Mouse (Mus musculus) lung, embryonic 16.5 days (tissue): ENCODE data around the gene C5ar2. TPM values are rescaled to one million over a fixed set of nuclear protein-coding genes. Genes with fewer than 3 reads are reported as not detected.

ENCODE experiments used
- ATAC-seq: fragments of 200-750 bp; cut with Nextera tagmentation; 2 replicates; pipeline ENCODE4 v1.8.0; 2017; ENCODE audit warnings: low read depth, mild to moderate bottlenecking, moderate library complexity
- H3K27ac ChIP-seq: fragments of 300-500 bp; sonication (generic); 2 replicates; pipeline ENCODE4 v1.5.1; 2014; ENCODE audit warnings: mild to moderate bottlenecking, control low read depth, low read length
- H3K27me3 ChIP-seq: fragments of 300-500 bp; sonication (generic); 2 replicates; pipeline ENCODE4 v1.6.1; 2014; ENCODE audit warnings: low read depth, low read length, mixed read lengths; ENCODE audit not compliant: control insufficient read depth, insufficient read depth
- H3K36me3 ChIP-seq: fragments of 300-500 bp; sonication (generic); 2 replicates; pipeline ENCODE4 v1.6.1; 2014; ENCODE audit warnings: low read length; ENCODE audit not compliant: control insufficient read depth, insufficient read depth
- H3K4me1 ChIP-seq: fragments of 300-500 bp; sonication (generic); replicated peaks from 2 replicates; pipeline ENCODE4 v1.6.1; 2014; ENCODE audit warnings: low read length, mixed read lengths; ENCODE audit not compliant: control insufficient read depth, insufficient read depth
- H3K4me2 ChIP-seq: fragments of 300-500 bp; sonication (generic); 2 replicates; pipeline ENCODE4 v1.6.1; 2014; ENCODE audit warnings: low read depth, low read length, control low read depth
- H3K4me3 ChIP-seq: fragments of 300-500 bp; sonication (generic); 2 replicates; pipeline ENCODE4 v1.5.1; 2014; ENCODE audit warnings: mild to moderate bottlenecking, low read length, control low read depth
- H3K9ac ChIP-seq: fragments of 300-500 bp; sonication (generic); 2 replicates; pipeline ENCODE4 v1.6.1; 2014; ENCODE audit warnings: low read length, control low read depth
- H3K9me3 ChIP-seq: fragments of 300-500 bp; sonication (generic); 2 replicates; pipeline ENCODE4 v1.6.1; 2016; ENCODE audit warnings: low read length; ENCODE audit not compliant: control insufficient read depth
- WGBS: fragments of 180-500 bp; shearing (Covaris S2); extraction: QIAGEN DNeasy Blood & Tissue Kit; methylation state at CpG from one replicate; pipeline ENCODE4 v1.1.7; 2014; 5-methylcytosine and 5-hydroxymethylcytosine counted together
- polyA plus RNA-seq: library from polyadenylated mRNA; unstranded; fragments of >200 nt; fragmentation: Nextera tagmentation; extraction: Ambion mirVana; gene quantifications from 2 replicates; pipeline ENCODE4 v1.2.1, GENCODE M21; 2015

The C5ar2 gene
- polyA plus RNA-seq, 1 experiment from 2014 or later, result 0.44 TPM

DNA sequence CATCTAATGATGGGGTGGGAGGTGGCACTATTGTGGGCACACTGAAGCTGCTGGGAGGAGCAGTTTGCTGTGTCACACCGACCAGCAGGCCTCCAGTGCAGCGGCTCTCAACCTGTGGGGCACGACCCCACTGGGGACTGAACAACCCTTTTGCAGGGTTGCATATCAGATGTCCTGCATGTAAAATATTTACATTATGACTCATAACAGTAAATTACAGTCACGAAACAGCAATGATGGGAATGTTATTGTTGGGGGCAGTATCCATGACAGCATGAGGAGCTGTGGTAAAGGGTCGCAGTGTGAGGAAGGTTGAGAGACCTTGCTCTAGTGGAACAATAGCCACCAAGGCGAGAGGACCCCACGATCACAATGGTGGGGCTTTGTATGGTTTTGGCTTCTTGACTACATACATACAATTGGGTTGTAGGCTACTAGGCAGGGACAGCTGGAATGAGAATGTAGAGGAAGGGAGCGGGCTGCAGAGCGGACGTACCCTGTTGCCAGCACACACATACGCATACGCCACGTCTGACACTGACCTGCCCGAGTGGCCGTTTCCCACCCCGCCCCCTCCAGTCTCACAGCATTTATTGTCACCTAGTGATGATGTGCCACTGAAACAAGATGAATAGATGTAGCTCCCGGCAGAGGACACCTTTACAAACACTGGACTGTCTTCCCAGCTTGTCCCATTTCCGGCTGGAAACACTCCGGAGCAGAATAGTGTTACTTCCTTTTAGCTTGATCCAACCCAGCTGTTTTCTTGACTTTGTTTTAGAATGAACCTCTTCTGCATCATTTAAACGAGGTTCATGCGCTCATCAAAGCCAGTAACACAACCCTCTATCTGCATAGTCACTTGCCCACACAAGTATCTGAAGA, 34.9 kb downstream of the C5ar2 start:
- no peak overlapping the region for H3K4me2 ChIP-seq
- H3K36me3 ChIP-seq, result peaks cover 11% of the 10 kb centered on the region
- no peak overlapping the region for H3K4me3 ChIP-seq
- WGBS, result 56% methylated on average over 21 of the region's 21 CpGs
- no peaks in the 10 kb centered on the region for H3K9me3 ChIP-seq
- H3K9ac ChIP-seq, result no peak overlapping the region
- peak overlapping the region; percentile 58 for H3K27ac ChIP-seq
- H3K4me1 ChIP-seq, result peaks cover 12% of the 10 kb centered on the region; the same call in 1 of the 2 replicates
- ATAC-seq, result peak; percentile 64
- no peaks in the 10 kb centered on the region for H3K27me3 ChIP-seq

DNA sequence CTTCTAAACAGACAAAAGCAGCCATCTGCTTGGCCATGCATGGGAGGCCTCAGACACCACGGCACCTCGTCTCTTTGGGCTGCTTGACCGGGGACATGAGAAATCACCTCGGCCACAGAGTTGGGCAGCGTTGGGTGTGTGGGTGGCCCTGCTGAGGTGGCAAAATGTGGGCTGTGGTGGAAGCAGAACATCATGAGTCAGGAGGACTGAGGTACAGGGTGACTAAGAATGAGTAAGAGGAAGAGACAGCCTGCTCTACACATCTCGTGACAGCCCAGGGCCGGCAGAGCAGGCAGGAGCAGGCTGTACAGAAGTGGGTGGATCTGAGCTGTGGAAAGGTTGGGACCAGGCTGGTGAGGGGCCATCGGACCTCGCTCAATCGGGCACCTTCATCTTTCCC, 36.5 kb downstream of the C5ar2 start:
- Histone ChIP-seq H3K27me3 (no peaks in the 10 kb centered on the region), H3K4me1 (peaks cover 12% of the 10 kb centered on the region; the same call in 1 of the 2 replicates), H3K27ac (no peak overlapping the region), H3K4me2 (no peak overlapping the region), H3K36me3 (peaks cover 5% of the 10 kb centered on the region), H3K9ac (no peak overlapping the region), H3K9me3 (no peaks in the 10 kb centered on the region), H3K4me3 (no peak overlapping the region)
- ATAC-seq, result no peak
- WGBS, result 81% methylated on average over 10 of the region's 10 CpGs

DNA sequence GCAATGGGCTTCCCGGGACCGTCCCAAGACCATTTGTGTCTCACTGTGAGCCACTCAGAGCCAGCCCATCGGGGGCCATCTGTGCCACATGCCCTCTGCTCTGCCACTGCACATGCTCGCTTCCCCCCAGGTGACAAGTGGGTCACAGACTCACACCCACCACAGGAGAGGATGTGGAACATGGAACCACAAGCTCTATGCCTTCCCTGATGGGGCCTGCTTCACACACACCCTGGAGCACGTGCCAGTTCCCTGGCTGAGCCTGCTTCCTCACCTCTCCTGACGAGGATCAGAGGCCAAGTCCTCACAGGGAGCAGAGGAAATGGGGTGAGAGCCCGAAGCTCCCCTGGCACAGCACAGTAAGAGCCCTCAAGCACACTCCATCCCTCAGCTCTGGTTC, 36.9 kb downstream of the C5ar2 start:
- H3K4me2 ChIP-seq, result no peak overlapping the region
- no peak overlapping the region for H3K9ac ChIP-seq
- ATAC-seq, result no peak
- peaks cover 7% of the 10 kb centered on the region for H3K36me3 ChIP-seq
- no peaks in the 10 kb centered on the region for H3K9me3 ChIP-seq
- H3K4me3 ChIP-seq, result no peak overlapping the region
- 81% methylated on average over 7 of the region's 7 CpGs for WGBS
- H3K27ac ChIP-seq, result no peak overlapping the region
- no peaks in the 10 kb centered on the region for H3K27me3 ChIP-seq
- H3K4me1 ChIP-seq, result peaks cover 12% of the 10 kb centered on the region; the same call in 1 of the 2 replicates

DNA sequence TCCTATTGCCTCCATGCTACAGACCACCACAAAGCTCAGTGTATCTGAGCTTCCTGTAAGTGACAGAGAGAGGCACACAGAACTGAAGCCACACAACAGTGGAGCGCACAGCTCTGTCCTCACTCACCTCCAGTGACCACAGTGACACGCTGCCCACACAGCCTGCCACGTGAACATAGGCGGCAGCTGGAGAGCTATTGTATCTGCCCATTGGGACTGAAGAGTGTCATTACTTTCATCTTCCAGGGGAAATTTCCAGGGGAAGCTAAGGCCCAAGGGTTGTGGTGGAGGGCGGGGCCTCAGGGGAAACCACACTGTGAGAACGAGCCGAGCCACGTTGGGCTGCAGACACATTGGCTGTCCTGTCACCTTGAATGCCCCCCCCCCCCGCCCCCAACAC, 39.2 kb downstream of the C5ar2 start:
- Histone ChIP-seq H3K36me3 (peaks cover 5% of the 10 kb centered on the region), H3K27me3 (no peaks in the 10 kb centered on the region), H3K4me1 (peaks cover 12% of the 10 kb centered on the region; the same call in 1 of the 2 replicates), H3K9ac (no peak overlapping the region), H3K4me3 (no peak overlapping the region), H3K27ac (no peak overlapping the region), H3K4me2 (no peak overlapping the region), H3K9me3 (no peaks in the 10 kb centered on the region)
- ATAC-seq, result no peak
- WGBS, result 77% methylated on average over 9 of the region's 9 CpGs

DNA sequence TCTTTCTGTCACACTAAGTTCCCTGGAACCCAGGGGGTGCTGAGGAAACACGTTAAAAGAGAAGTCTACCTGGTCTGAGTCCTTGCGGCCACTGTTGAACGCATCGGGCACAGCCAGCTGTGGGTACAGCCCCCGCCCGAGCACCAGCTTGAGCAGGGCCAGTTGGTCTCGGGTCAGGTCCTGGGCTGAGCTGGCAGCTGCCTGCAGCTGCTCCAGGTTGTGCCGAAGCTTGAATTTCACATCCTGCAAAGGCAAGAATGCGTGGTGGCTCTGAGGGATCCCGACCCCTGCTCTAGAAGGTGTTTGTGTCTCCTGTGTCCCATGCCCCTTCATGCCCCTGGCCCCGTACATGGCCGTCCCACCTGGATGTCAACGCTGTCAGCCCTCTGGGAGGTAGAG, 40.5 kb downstream of the C5ar2 start:
- Histone ChIP-seq H3K4me3 (no peak overlapping the region), H3K27me3 (no peaks in the 10 kb centered on the region), H3K9me3 (no peaks in the 10 kb centered on the region), H3K9ac (no peak overlapping the region), H3K27ac (no peak overlapping the region), H3K4me2 (no peak overlapping the region), H3K36me3 (peaks cover 12% of the 10 kb centered on the region), H3K4me1 (peaks cover 1% of the 10 kb centered on the region; the same call in 1 of the 2 replicates)
- ATAC-seq, result no peak
- 89% methylated on average over 13 of the region's 13 CpGs for WGBS

DNA sequence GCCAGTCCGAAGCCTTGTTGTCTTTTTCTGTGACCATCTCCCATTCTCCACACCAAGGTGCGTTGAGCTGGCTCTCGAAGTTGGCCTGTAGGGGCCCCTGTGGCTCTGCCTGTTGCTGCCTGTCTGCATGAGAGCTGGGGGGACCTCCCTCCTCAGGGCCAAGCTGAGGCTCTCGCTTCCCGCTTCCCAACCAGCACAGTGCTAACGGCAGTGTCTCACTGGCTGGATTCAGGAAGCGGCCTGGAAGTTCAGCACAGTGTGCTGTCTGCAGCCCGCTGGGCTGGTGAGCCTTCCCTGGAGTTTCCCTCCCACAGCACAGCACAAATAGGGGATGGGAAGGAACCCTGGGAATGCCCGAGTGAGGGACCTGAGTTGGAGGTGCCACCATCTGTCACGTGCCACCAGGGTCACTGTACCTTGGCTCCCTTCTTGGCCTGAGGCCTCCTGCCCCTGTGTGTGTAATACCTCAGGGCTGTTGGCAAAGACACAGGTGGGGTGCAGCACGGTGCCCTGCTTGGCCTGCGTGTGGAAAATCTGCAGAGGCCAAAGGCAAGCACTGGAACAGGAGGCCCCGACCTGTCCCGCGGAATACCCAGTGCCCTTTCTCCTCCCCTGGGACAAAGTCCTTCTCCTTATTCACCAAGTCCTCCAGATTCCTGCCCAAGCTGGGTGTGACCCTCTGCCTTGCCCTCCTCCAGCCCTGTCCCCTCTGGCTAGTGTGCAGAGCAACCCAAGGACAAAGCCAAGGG, 41.0 kb downstream of the C5ar2 start:
- ATAC-seq, result no peak
- no peak overlapping the region for H3K27ac ChIP-seq
- H3K4me3 ChIP-seq, result no peak overlapping the region
- H3K27me3 ChIP-seq, result no peaks in the 10 kb centered on the region
- H3K4me1 ChIP-seq, result no peaks in the 10 kb centered on the region
- no peaks in the 10 kb centered on the region for H3K9me3 ChIP-seq
- no peak overlapping the region for H3K9ac ChIP-seq
- WGBS, result 87% methylated on average over 15 of the region's 15 CpGs
- H3K36me3 ChIP-seq, result peaks cover 15% of the 10 kb centered on the region
- no peak overlapping the region for H3K4me2 ChIP-seq

DNA sequence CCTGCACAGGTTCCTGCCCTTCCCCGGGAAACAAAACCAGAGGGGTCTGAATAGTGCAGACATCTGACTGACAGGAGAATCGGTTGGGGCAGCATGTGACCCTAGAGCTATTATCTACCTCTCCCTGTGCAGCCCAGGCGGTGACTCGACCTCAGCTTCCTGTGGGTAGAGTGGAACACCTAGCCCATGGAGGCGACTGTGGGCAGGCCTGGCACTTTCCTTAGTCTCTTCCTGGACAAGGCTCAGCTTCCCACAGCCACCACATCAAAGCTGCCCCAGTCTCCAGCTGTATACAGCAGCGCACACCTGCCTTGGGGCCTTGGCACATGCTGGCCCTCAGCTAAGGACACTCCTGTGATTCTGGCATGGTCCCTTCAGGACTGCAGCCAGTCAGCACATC, 42.8 kb downstream of the C5ar2 start:
- Histone ChIP-seq H3K4me3 (no peak overlapping the region), H3K27ac (no peak overlapping the region), H3K4me1 (no peaks in the 10 kb centered on the region), H3K9me3 (no peaks in the 10 kb centered on the region), H3K36me3 (peaks cover 22% of the 10 kb centered on the region), H3K4me2 (no peak overlapping the region), H3K27me3 (no peaks in the 10 kb centered on the region), H3K9ac (no peak overlapping the region)
- WGBS, result 78% methylated on average over 6 of the region's 6 CpGs
- no peak for ATAC-seq

DNA sequence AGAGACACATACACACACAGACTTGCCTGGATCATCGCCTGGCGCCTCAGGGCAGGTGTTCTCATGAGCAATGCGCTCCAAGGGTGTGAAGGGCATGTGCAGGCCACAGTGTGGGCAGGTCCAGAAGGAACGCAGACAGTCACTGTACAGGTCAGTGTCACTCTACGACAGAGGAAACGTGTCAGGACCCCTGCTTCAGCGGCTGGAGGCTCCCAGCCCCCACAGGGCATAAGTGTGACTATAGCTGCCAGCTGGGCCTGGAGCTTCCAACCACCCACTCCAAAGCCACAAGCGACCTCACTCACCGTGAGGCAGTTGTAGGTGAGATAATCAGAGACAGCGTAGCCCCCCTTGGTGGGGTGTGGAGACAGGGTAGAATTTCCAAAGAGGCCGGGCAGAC, 45.4 kb downstream of the C5ar2 start:
- no peaks in the 10 kb centered on the region for H3K9me3 ChIP-seq
- ATAC-seq, result no peak
- H3K27ac ChIP-seq, result no peak overlapping the region
- no peaks in the 10 kb centered on the region for H3K4me1 ChIP-seq
- H3K27me3 ChIP-seq, result no peaks in the 10 kb centered on the region
- no peak overlapping the region for H3K9ac ChIP-seq
- peaks cover 24% of the 10 kb centered on the region for H3K36me3 ChIP-seq
- 75% methylated on average over 11 of the region's 11 CpGs for WGBS
- H3K4me2 ChIP-seq, result no peak overlapping the region
- H3K4me3 ChIP-seq, result no peak overlapping the region

DNA sequence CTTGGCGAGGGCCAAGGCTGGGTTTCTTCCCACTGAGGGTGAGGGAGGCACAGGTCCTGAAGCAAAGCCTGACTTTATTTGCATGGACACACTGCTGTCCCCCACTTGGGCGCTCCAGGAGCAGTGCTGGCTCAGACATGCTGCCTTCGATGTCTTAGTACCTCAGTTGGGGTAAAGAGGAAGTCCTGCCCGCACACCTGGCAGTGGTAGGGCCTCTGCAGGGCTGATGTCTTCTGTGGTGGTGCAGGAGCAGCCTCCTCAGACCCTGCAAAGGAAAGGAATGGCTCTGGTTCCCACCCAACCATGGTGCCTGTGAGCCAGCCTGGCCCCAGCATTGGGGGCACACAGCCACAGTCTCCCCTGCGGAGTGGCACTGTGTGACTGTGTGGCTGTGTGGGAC, 46.8 kb downstream of the C5ar2 start:
- H3K4me3 ChIP-seq, result no peak overlapping the region
- no peaks in the 10 kb centered on the region for H3K4me1 ChIP-seq
- no peak for ATAC-seq
- WGBS, result 71% methylated on average over 5 of the region's 5 CpGs
- peaks cover 24% of the 10 kb centered on the region for H3K36me3 ChIP-seq
- H3K9me3 ChIP-seq, result no peaks in the 10 kb centered on the region
- peak overlapping the region; percentile 39 for H3K27ac ChIP-seq
- no peaks in the 10 kb centered on the region for H3K27me3 ChIP-seq
- no peak overlapping the region for H3K4me2 ChIP-seq
- no peak overlapping the region for H3K9ac ChIP-seq
